Mouse (Mus musculus) heart, embryonic 11.5 days (tissue): ENCODE results near the gene Mylk3. TPM values are rescaled to one million over a fixed set of nuclear protein-coding genes. Genes with fewer than 3 reads are reported as not detected.
A peak's percentile ranks its signal among the peaks of the same experiment; 100 is the strongest.

Experiments
- ATAC-seq: fragments of 200-750 bp; cut with Nextera tagmentation; replicated peaks from 2 replicates; pipeline ENCODE4 v1.8.0; 2017; ENCODE audit warnings: moderate library complexity; ENCODE audit not compliant: insufficient number of reproducible peaks, low FRiP score, low TSS enrichment
- H3K27ac ChIP-seq: fragments of 300-500 bp; sonication (generic); 2 replicates; pipeline ENCODE4 v1.5.1; 2014; ENCODE audit warnings: mild to moderate bottlenecking, low read depth, low read length
- H3K27me3 ChIP-seq: fragments of 300-500 bp; sonication (generic); 2 replicates; pipeline ENCODE4 v1.6.1; 2014; ENCODE audit warnings: mild to moderate bottlenecking, low read length, mixed read lengths; ENCODE audit not compliant: control insufficient read depth, insufficient read depth
- H3K36me3 ChIP-seq: fragments of 300-500 bp; sonication (generic); 2 replicates; pipeline ENCODE4 v1.6.1; 2014; ENCODE audit warnings: mild to moderate bottlenecking, low read length, moderate library complexity, mixed read lengths; ENCODE audit not compliant: control insufficient read depth, insufficient read depth
- H3K4me1 ChIP-seq: fragments of 300-500 bp; sonication (generic); 2 replicates; pipeline ENCODE4 v1.6.1; 2014; ENCODE audit warnings: low read length; ENCODE audit not compliant: control insufficient read depth, insufficient read depth
- H3K4me2 ChIP-seq: fragments of 300-500 bp; sonication (generic); 2 replicates; pipeline ENCODE4 v1.6.1; 2014; ENCODE audit warnings: mild to moderate bottlenecking, moderate library complexity
- H3K4me3 ChIP-seq: fragments of 300-500 bp; sonication (generic); 2 replicates; pipeline ENCODE4 v1.5.1; 2014; ENCODE audit warnings: low read depth, low read length
- H3K9ac ChIP-seq: fragments of 300-500 bp; sonication (generic); 2 replicates; pipeline ENCODE4 v1.6.1; 2014; ENCODE audit warnings: mild to moderate bottlenecking, low read depth, low read length, moderate library complexity
- H3K9me3 ChIP-seq: fragments of 300-500 bp; sonication (generic); replicated peaks from 2 replicates; pipeline ENCODE4 v1.6.1; 2016; ENCODE audit warnings: low read length; ENCODE audit not compliant: control insufficient read depth
- WGBS: fragments of 180-500 bp; shearing (Covaris S2); extraction: QIAGEN DNeasy Blood & Tissue Kit; methylation state at CpG from one replicate; pipeline ENCODE4 v1.1.7; 2014; ENCODE audit not compliant: insufficient replicate concordance; 5-methylcytosine and 5-hydroxymethylcytosine counted together
- polyA plus RNA-seq: library from polyadenylated mRNA; unstranded; fragments of >200 nt; fragmentation: Nextera tagmentation; extraction: Ambion mirVana; gene quantifications from 2 replicates; pipeline ENCODE4 v1.2.1, GENCODE M21; 2014

The Mylk3 gene
- polyA plus RNA-seq, 1 experiment from 2014 or later = 167 TPM

DNA sequence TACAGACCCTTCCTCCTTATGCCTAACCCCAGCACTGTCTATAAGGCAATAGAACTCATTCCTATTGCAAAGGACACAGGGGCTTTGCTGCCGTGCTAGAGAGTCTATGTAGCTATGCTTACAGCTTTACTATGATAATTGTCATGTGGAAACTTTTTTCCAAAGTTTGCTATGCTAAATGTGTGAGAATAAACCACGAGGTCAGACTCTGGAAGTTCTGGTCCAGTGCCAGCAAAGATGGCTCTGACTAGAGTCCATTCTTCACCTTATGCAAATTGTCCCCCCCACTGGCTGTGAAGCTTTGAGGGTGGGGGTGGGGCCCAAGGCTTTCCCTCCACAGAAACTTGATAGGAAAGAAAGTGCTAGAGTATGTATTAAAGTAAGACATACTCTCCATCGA, 9.6 kb downstream of the Mylk3 start:
- no peak for ATAC-seq
- no peak overlapping the region for H3K4me2 ChIP-seq
- H3K4me3 ChIP-seq = no peak overlapping the region
- 52% methylated on average over 3 of the region's 3 CpGs for WGBS
- no peaks in the 10 kb centered on the region for H3K27me3 ChIP-seq
- no peaks in the 10 kb centered on the region for H3K9me3 ChIP-seq
- H3K36me3 ChIP-seq = no peaks in the 10 kb centered on the region
- no peak overlapping the region for H3K9ac ChIP-seq
- no peak overlapping the region for H3K27ac ChIP-seq
- peaks cover 50% of the 10 kb centered on the region for H3K4me1 ChIP-seq

DNA sequence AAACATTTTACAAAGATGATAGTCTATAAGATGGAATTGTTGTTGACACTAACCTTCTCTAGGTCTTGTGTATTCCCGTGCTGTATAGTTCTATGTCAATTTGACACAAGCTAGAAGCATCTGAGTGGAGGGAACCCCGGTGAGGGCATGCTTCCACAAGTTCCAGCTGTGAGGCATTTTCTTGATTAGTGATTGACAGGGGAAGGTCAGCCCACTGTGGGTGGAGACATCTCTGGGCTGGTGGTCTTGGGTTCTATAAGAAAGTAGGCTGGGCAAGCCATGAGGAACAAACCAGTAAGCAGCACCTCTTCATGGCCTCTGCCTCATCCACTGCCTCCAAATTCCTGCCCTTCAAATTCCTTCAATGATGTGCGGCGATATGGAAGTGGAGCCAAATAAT, 11.9 kb downstream of the Mylk3 start:
- no peak for ATAC-seq
- Histone ChIP-seq H3K4me1 (peaks cover 30% of the 10 kb centered on the region), H3K4me2 (peak overlapping the region; percentile 6; the same call in 1 of the 2 replicates), H3K9ac (no peak overlapping the region), H3K27me3 (no peaks in the 10 kb centered on the region), H3K27ac (no peak overlapping the region), H3K9me3 (no peaks in the 10 kb centered on the region), H3K36me3 (no peaks in the 10 kb centered on the region), H3K4me3 (no peak overlapping the region)
- WGBS = 39% methylated on average over 4 of the region's 4 CpGs

DNA sequence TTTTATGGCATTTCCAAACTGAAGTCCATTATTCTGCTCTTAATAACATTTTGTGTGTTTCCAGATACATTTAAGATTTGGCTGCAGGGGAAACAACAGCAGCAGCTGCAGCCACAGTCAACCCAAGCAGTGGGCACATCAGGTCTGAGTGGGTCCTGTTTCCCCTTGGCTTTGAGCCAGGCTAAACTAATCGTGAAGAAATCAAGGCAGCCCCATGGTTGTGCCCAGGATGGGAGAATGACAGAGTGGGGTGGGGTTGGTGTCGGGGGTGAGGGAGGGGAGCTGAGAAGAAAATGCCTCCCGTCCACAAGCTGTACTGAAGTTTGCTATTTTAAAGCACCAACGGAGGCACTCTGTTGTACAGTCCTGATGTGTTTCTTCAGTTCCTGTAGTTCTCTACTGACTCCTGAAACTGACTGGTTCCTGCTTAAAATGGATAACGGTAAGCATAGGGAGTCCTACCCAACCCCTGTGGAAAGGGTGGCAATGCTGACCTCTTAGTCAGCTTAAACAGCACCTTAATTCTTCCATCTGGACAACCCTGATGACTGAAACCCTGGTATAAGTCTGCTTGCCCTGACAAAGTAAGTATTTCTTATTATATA, 12.6 kb downstream of the Mylk3 start:
- H3K9me3 ChIP-seq = no peaks in the 10 kb centered on the region
- H3K4me1 ChIP-seq = peaks cover 30% of the 10 kb centered on the region
- no peak overlapping the region for H3K9ac ChIP-seq
- peak overlapping the region; percentile 79 for H3K27ac ChIP-seq
- no peak for ATAC-seq
- H3K27me3 ChIP-seq = no peaks in the 10 kb centered on the region
- 30% methylated on average over 5 of the region's 5 CpGs for WGBS
- H3K4me2 ChIP-seq = peak overlapping the region; percentile 42
- H3K4me3 ChIP-seq = no peak overlapping the region
- no peaks in the 10 kb centered on the region for H3K36me3 ChIP-seq

- Histone ChIP-seq H3K36me3 (no peaks in the 10 kb centered on the region), H3K4me1 (peaks cover 30% of the 10 kb centered on the region), H3K9me3 (no peaks in the 10 kb centered on the region), H3K4me2 (no peak overlapping the region), H3K27ac (no peak overlapping the region), H3K27me3 (no peaks in the 10 kb centered on the region), H3K9ac (no peak overlapping the region), H3K4me3 (no peak overlapping the region)
- ATAC-seq = no peak
- 89% methylated on average over 1 of the region's 1 CpGs for whole genome bisulfite sequencing
These were observed 13.7 kb downstream of the Mylk3 start for GRCm38 (mm10) chr8:85372465-85372839.

GRCm38 (mm10) chr8:85371736-85372464, 14.2 kb downstream of the Mylk3 start:
- Histone ChIP-seq H3K4me2 (no peak overlapping the region), H3K9me3 (no peaks in the 10 kb centered on the region), H3K9ac (no peak overlapping the region), H3K4me3 (no peak overlapping the region), H3K27ac (no peak overlapping the region), H3K4me1 (peaks cover 27% of the 10 kb centered on the region), H3K36me3 (no peaks in the 10 kb centered on the region), H3K27me3 (no peaks in the 10 kb centered on the region)
- 69% methylated on average over 5 of the region's 5 CpGs for WGBS
- no peak for ATAC-seq

- H3K9me3 ChIP-seq = no peaks in the 10 kb centered on the region
- H3K4me2 ChIP-seq = peak overlapping the region; percentile 66
- H3K4me1 ChIP-seq = peaks cover 13% of the 10 kb centered on the region
- H3K36me3 ChIP-seq = no peaks in the 10 kb centered on the region; the same call in 1 of the 2 replicates
- 42% methylated on average over 6 of the region's 6 CpGs for WGBS
- peak overlapping the region; percentile 82 for H3K9ac ChIP-seq
- ATAC-seq = peak; percentile 82
- H3K4me3 ChIP-seq = peak overlapping the region; percentile 52
- H3K27ac ChIP-seq = peak overlapping the region; percentile 94
- no peaks in the 10 kb centered on the region for H3K27me3 ChIP-seq
These were observed 21.0 kb downstream of the Mylk3 start for GRCm38 (mm10) chr8:85365176-85365575.

DNA sequence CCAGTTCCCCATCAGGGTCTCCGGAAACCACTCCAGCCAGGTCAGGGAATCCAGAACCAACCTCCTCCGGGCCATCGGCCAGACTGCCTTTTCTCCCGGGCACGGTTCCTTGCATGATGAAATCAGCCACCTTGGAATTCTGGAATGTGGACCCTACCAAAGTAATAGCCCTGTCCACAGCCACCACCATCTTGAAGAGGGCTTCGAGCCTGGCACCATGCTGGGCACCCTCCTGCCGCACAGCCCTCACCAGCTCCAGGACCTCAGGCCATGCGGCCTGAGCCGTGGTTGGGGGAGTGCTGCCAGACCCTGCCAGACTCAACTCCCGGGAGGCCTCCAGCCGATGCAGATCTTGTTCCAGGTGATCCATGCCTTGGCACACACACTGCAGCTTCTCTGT, 21.5 kb downstream of the Mylk3 start:
- peak overlapping the region; percentile 52 for H3K4me3 ChIP-seq
- peaks cover 13% of the 10 kb centered on the region for H3K4me1 ChIP-seq
- no peaks in the 10 kb centered on the region for H3K9me3 ChIP-seq
- peak overlapping the region; percentile 66 for H3K4me2 ChIP-seq
- peak overlapping the region; percentile 82 for H3K9ac ChIP-seq
- 39% methylated on average over 11 of the region's 11 CpGs for WGBS
- peak; percentile 41; the same call in 1 of the 2 replicates for ATAC-seq
- H3K36me3 ChIP-seq = no peaks in the 10 kb centered on the region; the same call in 1 of the 2 replicates
- H3K27me3 ChIP-seq = no peaks in the 10 kb centered on the region
- peak overlapping the region; percentile 94 for H3K27ac ChIP-seq

GRCm38 (mm10) chr8:85363406-85363805, 22.7 kb downstream of the Mylk3 start:
- WGBS = 40% methylated on average over 6 of the region's 6 CpGs
- Histone ChIP-seq H3K36me3 (peaks cover 9% of the 10 kb centered on the region), H3K4me1 (peaks cover 13% of the 10 kb centered on the region), H3K9me3 (no peaks in the 10 kb centered on the region), H3K4me2 (peak overlapping the region; percentile 66), H3K27me3 (no peaks in the 10 kb centered on the region), H3K27ac (peak overlapping the region; percentile 94; the same call in 1 of the 2 replicates), H3K4me3 (peak overlapping the region; percentile 52), H3K9ac (peak overlapping the region; percentile 82)
- ATAC-seq = no peak
